Mouse (Mus musculus) hindbrain, embryonic 16.5 days (tissue): ENCODE measurements around the gene Osbpl2. TPM values are rescaled to one million over a fixed set of nuclear protein-coding genes. Genes with fewer than 3 reads are reported as not detected.

Source experiments
- ATAC-seq: fragments of 200-750 bp; cut with Nextera tagmentation; 2 replicates; pipeline ENCODE4 v1.8.0; 2017; ENCODE audit warnings: moderate TSS enrichment, moderate library complexity
- H3K27ac ChIP-seq: fragments of 300-500 bp; sonication (generic); 2 replicates; pipeline ENCODE4 v1.5.1; 2014; ENCODE audit warnings: low read depth, mild to moderate bottlenecking, control low read depth, low read length, moderate library complexity
- H3K27me3 ChIP-seq: fragments of 300-500 bp; sonication (generic); replicated peaks from 2 replicates; pipeline ENCODE4 v1.6.1; 2014; ENCODE audit warnings: low read length; ENCODE audit not compliant: control insufficient read depth, insufficient read depth
- H3K36me3 ChIP-seq: fragments of 300-500 bp; sonication (generic); 2 replicates; pipeline ENCODE4 v1.6.1; 2014; ENCODE audit warnings: mild to moderate bottlenecking, low read length, moderate library complexity, mixed read lengths; ENCODE audit not compliant: control insufficient read depth, insufficient read depth
- H3K4me1 ChIP-seq: fragments of 300-500 bp; sonication (generic); 2 replicates; pipeline ENCODE4 v1.6.1; 2014; ENCODE audit warnings: low read depth, low read length; ENCODE audit not compliant: control insufficient read depth, insufficient read depth
- H3K4me2 ChIP-seq: fragments of 300-500 bp; sonication (generic); 2 replicates; pipeline ENCODE4 v1.6.1; 2014; ENCODE audit warnings: mild to moderate bottlenecking, low read length, control low read depth, moderate library complexity
- H3K4me3 ChIP-seq: fragments of 300-500 bp; sonication (generic); 2 replicates; pipeline ENCODE4 v1.5.1; 2014; ENCODE audit warnings: mild to moderate bottlenecking, low read length, control low read depth, moderate library complexity
- H3K9ac ChIP-seq: fragments of 300-500 bp; sonication (generic); 2 replicates; pipeline ENCODE4 v1.6.1; 2014; ENCODE audit warnings: low read depth, mild to moderate bottlenecking, control low read depth, low read length, moderate library complexity
- H3K9me3 ChIP-seq: fragments of 300-500 bp; sonication (generic); 2 replicates; pipeline ENCODE4 v1.6.1; 2014; ENCODE audit warnings: mild to moderate bottlenecking, low read length, moderate library complexity; ENCODE audit not compliant: control insufficient read depth
- WGBS: fragments of 180-500 bp; shearing (Covaris S2); extraction: QIAGEN DNeasy Blood & Tissue Kit; methylation state at CpG from one replicate; pipeline ENCODE4 v1.1.7; 2014; 5-methylcytosine and 5-hydroxymethylcytosine counted together
- polyA plus RNA-seq: library from polyadenylated mRNA; unstranded; fragments of >200 nt; fragmentation: Nextera tagmentation; extraction: Ambion mirVana; gene quantifications from 2 replicates; pipeline ENCODE4 v1.2.1, GENCODE M21; 2015

The Osbpl2 gene
- polyA plus RNA-seq, 1 experiment from 2014 or later: 70.5 TPM

DNA sequence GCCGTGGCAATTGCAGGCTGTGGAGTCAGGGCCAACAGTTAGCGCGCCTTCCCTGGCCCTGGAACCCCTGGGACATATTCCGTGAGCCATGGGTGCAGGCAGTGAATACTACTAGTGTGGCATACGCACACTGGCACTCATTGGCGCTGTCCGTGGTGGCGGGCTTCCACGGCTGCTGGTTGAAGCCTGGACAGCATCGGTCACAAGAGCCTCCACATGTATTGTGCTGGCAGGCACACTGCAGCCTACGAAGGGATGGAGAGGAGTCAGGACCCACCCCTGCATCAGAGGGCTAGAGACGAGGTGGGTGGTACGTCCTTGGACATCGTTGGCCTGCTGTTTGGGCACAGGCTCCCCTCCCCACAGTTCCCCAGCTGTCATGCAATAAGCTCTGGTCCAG lies 83.2 kb downstream of the Osbpl2 start:
- Histone ChIP-seq H3K9ac (no peak overlapping the region), H3K4me1 (peaks cover 8% of the 10 kb centered on the region), H3K4me2 (no peak overlapping the region), H3K27me3 (no peaks in the 10 kb centered on the region), H3K27ac (no peak overlapping the region), H3K9me3 (no peaks in the 10 kb centered on the region), H3K4me3 (no peak overlapping the region), H3K36me3 (no peaks in the 10 kb centered on the region)
- 86% methylated on average over 14 of the region's 14 CpGs for WGBS
- ATAC-seq: no peak

DNA sequence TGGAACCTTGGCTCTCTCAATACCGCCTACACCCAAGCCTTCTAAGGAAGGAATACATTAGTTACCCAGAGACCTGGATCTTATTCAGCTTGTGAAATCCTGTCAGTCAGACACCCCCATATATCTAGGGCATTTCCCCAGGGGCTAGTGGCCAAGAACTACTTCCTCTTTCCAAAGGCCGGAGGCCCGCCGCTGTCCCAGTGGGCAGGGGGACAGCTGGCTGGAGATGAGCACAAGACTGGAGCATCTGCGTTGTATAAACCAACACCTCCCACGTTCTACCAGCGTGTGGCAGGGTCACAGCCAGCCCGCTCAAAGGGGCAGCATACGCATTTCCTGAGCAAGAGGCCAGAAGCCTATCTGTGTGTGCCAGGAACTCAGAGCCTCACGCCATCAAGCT lies 83.7 kb downstream of the Osbpl2 start:
- Histone ChIP-seq H3K4me2 (no peak overlapping the region), H3K9me3 (no peaks in the 10 kb centered on the region), H3K4me1 (peaks cover 8% of the 10 kb centered on the region), H3K9ac (no peak overlapping the region), H3K27ac (no peak overlapping the region), H3K36me3 (no peaks in the 10 kb centered on the region), H3K27me3 (no peaks in the 10 kb centered on the region), H3K4me3 (no peak overlapping the region)
- ATAC-seq: no peak
- WGBS: 61% methylated on average over 10 of the region's 10 CpGs

DNA sequence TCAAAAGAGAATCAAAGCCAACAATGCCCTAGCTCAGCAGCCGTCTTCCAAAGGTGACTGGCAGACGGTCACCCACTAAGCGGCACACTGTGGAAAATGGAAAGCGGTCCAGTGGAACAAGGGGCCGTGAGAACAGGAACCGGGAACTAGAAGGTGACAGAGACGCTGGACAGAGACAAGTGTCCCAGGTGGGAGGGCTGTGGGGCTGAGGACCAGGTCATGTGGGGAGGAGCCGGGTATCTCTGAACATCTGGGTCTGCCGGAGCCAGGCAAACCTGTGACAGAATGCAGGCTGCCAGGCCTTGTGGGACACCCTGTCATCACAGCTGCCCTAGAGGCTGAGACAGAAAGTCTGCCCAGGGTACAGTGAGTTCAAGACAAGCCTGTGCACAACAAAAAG lies 85.4 kb downstream of the Osbpl2 start:
- Histone ChIP-seq H3K27ac (peak overlapping the region; percentile 10; the same call in 1 of the 2 replicates), H3K36me3 (no peaks in the 10 kb centered on the region), H3K4me2 (no peak overlapping the region), H3K9me3 (no peaks in the 10 kb centered on the region), H3K9ac (no peak overlapping the region), H3K4me3 (no peak overlapping the region), H3K4me1 (peaks cover 8% of the 10 kb centered on the region), H3K27me3 (no peaks in the 10 kb centered on the region)
- no peak for ATAC-seq
- 85% methylated on average over 9 of the region's 9 CpGs for WGBS

DNA sequence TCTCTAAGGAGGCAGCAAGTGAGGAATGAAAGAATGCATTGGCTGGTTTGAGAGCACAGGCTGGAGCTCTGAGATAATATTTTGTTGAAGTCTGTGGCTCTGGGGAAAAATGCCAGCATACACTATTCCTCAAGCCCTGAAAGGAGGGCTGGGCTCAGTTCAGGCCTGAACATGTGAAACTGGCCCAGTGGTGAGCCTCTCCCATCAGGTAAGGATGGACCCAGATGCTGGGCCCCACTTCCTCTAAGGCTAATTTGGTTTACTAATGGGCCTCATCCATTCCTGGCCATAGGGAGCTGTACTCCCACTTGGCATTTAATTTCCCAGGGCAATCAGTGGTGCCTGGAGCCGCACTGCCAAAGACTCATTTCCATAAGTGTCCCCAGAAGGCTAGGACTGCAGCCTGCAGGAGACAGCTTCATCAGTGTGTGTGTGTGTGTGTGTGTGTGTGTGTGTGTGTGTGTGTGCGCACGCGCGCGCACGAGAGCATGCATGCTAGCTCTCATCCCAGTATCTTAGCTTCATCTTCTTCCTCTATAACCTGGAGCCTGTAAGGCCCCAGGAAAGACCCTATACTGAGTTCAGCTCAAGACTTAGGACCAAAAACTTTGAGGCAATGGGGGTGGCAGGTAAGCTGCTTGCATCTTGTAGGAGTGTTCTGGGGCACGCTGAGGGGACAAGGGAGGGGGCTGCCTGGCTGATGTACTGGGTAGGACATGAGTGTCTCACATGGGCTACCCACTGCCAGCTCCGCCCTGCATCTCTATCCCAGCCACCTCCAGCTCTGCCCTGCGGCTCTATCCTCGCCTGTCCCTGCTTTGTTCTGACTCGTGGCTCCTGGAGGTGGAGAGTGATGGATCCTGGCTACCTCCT lies 86.2 kb downstream of the Osbpl2 start:
- peaks cover 8% of the 10 kb centered on the region for H3K4me1 ChIP-seq
- no peak overlapping the region for H3K4me3 ChIP-seq
- H3K27me3 ChIP-seq: no peaks in the 10 kb centered on the region
- no peaks in the 10 kb centered on the region for H3K36me3 ChIP-seq
- ATAC-seq: peak; percentile 55
- H3K9me3 ChIP-seq: no peaks in the 10 kb centered on the region
- WGBS: 56% methylated on average over 12 of the region's 12 CpGs
- peak overlapping the region; percentile 52 for H3K27ac ChIP-seq
- no peak overlapping the region for H3K9ac ChIP-seq
- no peak overlapping the region for H3K4me2 ChIP-seq

DNA sequence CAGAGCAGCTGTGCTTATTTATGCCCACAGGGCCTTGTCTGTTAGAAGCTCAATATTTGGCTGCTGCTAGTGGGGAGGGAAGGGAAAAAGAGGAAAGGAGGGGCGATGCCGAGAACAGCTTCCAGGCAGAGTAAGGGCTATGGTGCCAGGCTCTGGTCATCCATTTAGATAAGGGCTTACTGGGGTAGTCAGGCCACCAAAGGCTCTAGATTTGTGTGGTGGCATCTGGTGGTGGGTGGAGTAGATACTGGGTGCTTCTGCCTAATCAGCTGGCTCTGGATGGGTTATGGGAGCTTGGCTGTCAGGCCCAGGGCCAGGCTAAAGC lies 86.8 kb downstream of the Osbpl2 start:
- Histone ChIP-seq H3K36me3 (no peaks in the 10 kb centered on the region), H3K4me1 (peaks cover 8% of the 10 kb centered on the region), H3K9me3 (no peaks in the 10 kb centered on the region), H3K4me3 (no peak overlapping the region), H3K27ac (peak overlapping the region; percentile 52), H3K27me3 (no peaks in the 10 kb centered on the region), H3K4me2 (no peak overlapping the region), H3K9ac (0 out of 2 replicates have a peak overlapping the region, but pooled peaks have one; percentile 32)
- ATAC-seq: 0 out of 2 replicates have a peak, but pooled peaks have one; percentile 10
- WGBS: 58% methylated on average over 2 of the region's 2 CpGs

DNA sequence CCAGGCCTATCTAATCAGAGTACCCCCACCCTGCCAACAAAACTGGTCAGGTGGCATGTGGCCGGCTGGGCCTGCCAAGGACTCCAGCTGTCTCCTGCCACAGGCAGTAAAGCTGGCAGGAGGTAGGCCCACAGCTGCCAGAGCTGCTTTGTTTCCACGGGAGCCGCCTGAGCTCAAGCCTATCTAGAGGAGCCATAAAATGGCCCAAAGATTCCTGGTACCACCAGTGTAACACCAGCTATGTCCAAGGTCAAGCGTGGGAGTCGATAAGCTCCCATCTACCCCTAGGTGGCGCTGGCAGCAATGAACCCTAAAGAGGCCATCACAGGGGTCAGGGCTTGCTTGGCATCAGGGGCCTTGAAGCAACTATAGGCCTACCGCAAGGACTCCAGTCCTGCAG lies 88.7 kb downstream of the Osbpl2 start:
- peaks cover 8% of the 10 kb centered on the region for H3K4me1 ChIP-seq
- H3K27ac ChIP-seq: no peak overlapping the region
- H3K4me3 ChIP-seq: no peak overlapping the region
- WGBS: 51% methylated on average over 7 of the region's 7 CpGs
- no peak overlapping the region for H3K9ac ChIP-seq
- peak; percentile 46; the same call in 1 of the 2 replicates for ATAC-seq
- no peaks in the 10 kb centered on the region for H3K36me3 ChIP-seq
- no peaks in the 10 kb centered on the region for H3K9me3 ChIP-seq
- H3K27me3 ChIP-seq: no peaks in the 10 kb centered on the region
- no peak overlapping the region for H3K4me2 ChIP-seq

DNA sequence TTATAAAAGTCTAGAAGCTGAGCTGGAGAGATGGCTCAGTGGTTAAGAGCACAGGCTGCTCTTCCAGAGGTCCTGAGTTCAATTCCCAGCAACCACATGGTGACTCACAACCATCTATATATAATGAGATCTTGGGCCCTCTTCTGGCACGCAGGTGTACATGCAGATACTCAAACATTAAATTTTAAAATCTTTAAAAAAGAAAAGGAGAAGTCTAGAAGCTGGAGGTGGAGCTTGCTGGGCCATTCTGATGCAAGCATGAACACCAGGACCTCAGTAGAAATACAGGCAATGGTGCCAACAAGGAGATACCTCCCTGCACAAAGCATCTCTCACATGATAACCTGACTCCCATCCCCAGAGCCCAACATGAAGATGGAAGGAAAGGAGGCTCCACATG lies 89.9 kb downstream of the Osbpl2 start:
- no peak overlapping the region for H3K4me3 ChIP-seq
- no peaks in the 10 kb centered on the region for H3K27me3 ChIP-seq
- H3K36me3 ChIP-seq: no peaks in the 10 kb centered on the region
- no peak overlapping the region for H3K27ac ChIP-seq
- ATAC-seq: no peak
- H3K9ac ChIP-seq: no peak overlapping the region
- peaks cover 8% of the 10 kb centered on the region for H3K4me1 ChIP-seq
- H3K9me3 ChIP-seq: no peaks in the 10 kb centered on the region
- no peak overlapping the region for H3K4me2 ChIP-seq
- 81% methylated on average over 1 of the region's 1 CpGs for WGBS

DNA sequence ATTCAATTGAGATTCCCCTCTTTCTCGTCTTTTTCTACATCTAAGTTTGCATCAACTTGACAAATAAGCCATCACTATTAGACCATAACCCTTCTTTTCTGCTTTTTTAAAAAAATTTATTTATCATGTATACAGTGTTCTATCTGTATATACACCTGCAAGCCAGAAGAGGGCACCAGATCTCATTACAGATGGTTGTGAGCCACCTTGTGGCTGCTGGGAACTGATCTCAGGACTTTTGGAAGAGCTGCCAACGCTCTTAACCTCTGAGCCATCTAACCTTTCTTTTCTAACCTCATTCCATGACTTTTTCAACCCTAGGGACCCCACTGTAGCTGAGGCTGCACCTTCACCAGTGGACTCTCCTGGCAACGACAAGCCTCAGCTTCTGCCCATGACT lies 93.1 kb downstream of the Osbpl2 start:
- 91% methylated on average over 3 of the region's 3 CpGs for WGBS
- Histone ChIP-seq H3K4me3 (no peak overlapping the region), H3K4me1 (peaks cover 3% of the 10 kb centered on the region; the same call in 1 of the 2 replicates), H3K27ac (no peak overlapping the region), H3K9ac (no peak overlapping the region), H3K36me3 (no peaks in the 10 kb centered on the region), H3K4me2 (no peak overlapping the region), H3K27me3 (no peaks in the 10 kb centered on the region), H3K9me3 (no peaks in the 10 kb centered on the region)
- no peak for ATAC-seq
